Mouse (Mus musculus) bone marrow macrophage, adult 2 months (primary cell): ENCODE measurements around the gene Elmsan1.

Experiments
- CTCF ChIP-seq: IDR thresholded peaks from 2 replicates; pipeline ENCODE4 v1.5.1; 2012; ENCODE audit warnings: low read depth, mild to moderate bottlenecking, low read length, moderate library complexity
- POLR2A ChIP-seq: IDR thresholded peaks from 2 replicates; pipeline ENCODE4 v1.6.1; 2012; ENCODE audit warnings: mild to moderate bottlenecking, low read depth, low read length, borderline replicate concordance

- no peak for TF ChIP-seq POLR2A
- no peak for TF ChIP-seq CTCF
Observed at GRCm38 (mm10) chr12:84202561-84202960, 16.1 kb downstream of the Elmsan1 start.
